Mouse (Mus musculus) intestine, postnatal 0 days (tissue): ENCODE measurements around the gene Pecam1. TPM values are rescaled to one million over a fixed set of nuclear protein-coding genes. Genes with fewer than 3 reads are reported as not detected.
"Not testable (repeated sequence)": the region's sequence is repeated elsewhere in the genome, so short reads cannot be mapped to it uniquely, and the experiment has no call there.

Experiments
- ATAC-seq: fragments of 200-750 bp; cut with Nextera tagmentation; 2 replicates; pipeline ENCODE4 v1.8.0; 2017; ENCODE audit warnings: mild to moderate bottlenecking, moderate TSS enrichment, moderate library complexity
- H3K27ac ChIP-seq: fragments of 300-500 bp; sonication (generic); 2 replicates; pipeline ENCODE4 v1.5.1; 2014; ENCODE audit warnings: mild to moderate bottlenecking, low read depth, low read length, moderate library complexity
- H3K27me3 ChIP-seq: fragments of 300-500 bp; sonication (generic); replicated peaks from 2 replicates; pipeline ENCODE4 v1.6.1; 2014; ENCODE audit warnings: low read length, mixed read lengths; ENCODE audit not compliant: control insufficient read depth, insufficient read depth
- H3K36me3 ChIP-seq: fragments of 300-500 bp; sonication (generic); 2 replicates; pipeline ENCODE4 v1.6.1; 2014; ENCODE audit warnings: mild to moderate bottlenecking, moderate library complexity; ENCODE audit not compliant: control insufficient read depth, insufficient read depth
- H3K4me1 ChIP-seq: fragments of 300-500 bp; sonication (generic); replicated peaks from 2 replicates; pipeline ENCODE4 v1.6.1; 2014; ENCODE audit warnings: antibody characterized with exemption, low read length, mixed read lengths; ENCODE audit not compliant: control insufficient read depth, insufficient read depth
- H3K4me2 ChIP-seq: fragments of 300-500 bp; sonication (generic); replicated peaks from 2 replicates; pipeline ENCODE4 v1.6.1; 2014; ENCODE audit warnings: low read depth, mild to moderate bottlenecking, moderate library complexity
- H3K4me3 ChIP-seq: fragments of 300-500 bp; sonication (generic); 2 replicates; pipeline ENCODE4 v1.5.1; 2014; ENCODE audit warnings: low read depth, low read length
- H3K9ac ChIP-seq: fragments of 300-500 bp; sonication (generic); 2 replicates; pipeline ENCODE4 v1.6.1; 2014; ENCODE audit warnings: mild to moderate bottlenecking, low read depth, low read length
- H3K9me3 ChIP-seq: fragments of 300-500 bp; sonication (generic); 2 replicates; pipeline ENCODE4 v1.6.1; 2016; ENCODE audit warnings: mixed run types; ENCODE audit not compliant: control insufficient read depth
- CTCF ChIP-seq: sonication (generic); IDR thresholded peaks from 2 replicates; pipeline ENCODE4 v1.5.1; 2016; ENCODE audit warnings: low read depth, mild to moderate bottlenecking, control low read depth, antibody characterized with exemption, moderate library complexity
- WGBS: fragments of 180-500 bp; shearing (Covaris S2); extraction: QIAGEN DNeasy Blood & Tissue Kit; methylation state at CpG from one replicate; pipeline ENCODE4 v1.1.7; 2014; 5-methylcytosine and 5-hydroxymethylcytosine counted together
- polyA plus RNA-seq: library from polyadenylated mRNA; unstranded; fragments of >200 nt; fragmentation: Nextera tagmentation; extraction: Ambion mirVana; gene quantifications from 2 replicates; pipeline ENCODE4 v1.2.1, GENCODE M21; 2015

Gene Pecam1
- polyA plus RNA-seq, 1 experiment from 2014 or later: 26.1 TPM

DNA sequence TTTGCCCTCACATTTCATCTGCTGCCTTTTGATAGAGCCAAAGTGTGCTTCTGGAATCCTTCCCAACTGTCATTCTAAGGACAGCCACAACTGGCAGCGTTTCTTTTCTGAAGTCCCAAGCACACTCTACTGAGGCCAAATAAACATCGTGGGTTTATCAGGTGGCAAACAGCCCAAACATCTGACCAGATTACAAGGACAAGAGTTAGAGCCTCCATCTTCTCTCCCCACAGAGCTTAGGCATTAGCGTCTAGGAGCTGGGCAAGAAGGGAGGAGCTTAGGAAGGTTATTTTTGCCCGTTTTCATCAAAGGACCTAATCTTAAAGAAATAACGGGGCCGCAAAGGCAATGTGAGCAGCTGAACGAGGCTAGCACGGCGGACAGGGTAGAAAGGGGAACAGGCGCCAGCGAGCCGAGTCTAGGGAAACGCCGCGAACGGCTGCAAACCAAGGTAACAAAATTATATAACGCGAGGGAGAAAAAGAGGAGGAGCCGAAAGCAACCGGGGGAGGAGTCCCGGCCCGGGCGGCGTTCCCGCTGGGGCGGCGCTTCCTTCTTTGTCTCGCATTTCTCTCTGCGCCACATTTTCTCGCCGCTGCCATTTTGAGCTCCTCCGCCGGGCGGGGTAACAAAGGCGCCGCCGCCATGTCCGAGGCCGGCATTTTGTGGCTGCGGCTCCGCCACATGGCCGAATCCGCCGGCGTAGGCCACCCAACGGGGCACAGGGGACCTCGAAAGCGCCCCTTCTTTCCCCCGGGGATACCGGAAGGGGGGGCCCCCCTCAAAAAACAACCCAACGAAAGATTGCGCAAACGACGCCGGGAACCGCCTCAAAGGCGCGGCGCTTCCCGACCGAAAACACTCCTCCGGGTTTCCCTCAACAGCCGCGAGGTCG, 37.0 kb upstream of the Pecam1 start:
- ATAC-seq: peak; percentile 32
- under 1% methylated on average over 65 of the region's 65 CpGs for WGBS
- Histone ChIP-seq H3K27me3 (no peaks in the 10 kb centered on the region), H3K27ac (peak overlapping the region; percentile 99), H3K9me3 (no peaks in the 10 kb centered on the region), H3K4me3 (peak overlapping the region; percentile 96), H3K36me3 (peaks cover 39% of the 10 kb centered on the region), H3K4me1 (no peaks in the 10 kb centered on the region), H3K4me2 (peak overlapping the region; percentile 65), H3K9ac (peak overlapping the region; percentile 99)
- no peak for TF ChIP-seq CTCF

GRCm38 (mm10) chr11:106785043-106785442, 34.6 kb upstream of the Pecam1 start:
- H3K36me3 ChIP-seq: peaks cover 48% of the 10 kb centered on the region
- no peaks in the 10 kb centered on the region for H3K27me3 ChIP-seq
- 51% methylated on average over 1 of the region's 1 CpGs for WGBS
- TF ChIP-seq CTCF: no peak
- 0 out of 2 replicates have a peak overlapping the region, but pooled peaks have one; percentile 65 for H3K4me2 ChIP-seq
- no peak overlapping the region for H3K9ac ChIP-seq
- H3K4me3 ChIP-seq: no peak overlapping the region
- H3K9me3 ChIP-seq: no peaks in the 10 kb centered on the region
- no peak for ATAC-seq
- no peaks in the 10 kb centered on the region for H3K4me1 ChIP-seq
- no peak overlapping the region for H3K27ac ChIP-seq

- peaks cover 48% of the 10 kb centered on the region for H3K36me3 ChIP-seq
Measured at GRCm38 (mm10) chr11:106784476-106784875, 34.0 kb upstream of the Pecam1 start.

GRCm38 (mm10) chr11:106782841-106783764, 32.7 kb upstream of the Pecam1 start:
- no peak for ATAC-seq
- Histone ChIP-seq H3K36me3 (peaks cover 48% of the 10 kb centered on the region), H3K9me3 (no peaks in the 10 kb centered on the region), H3K4me1 (no peaks in the 10 kb centered on the region), H3K9ac (no peak overlapping the region), H3K27me3 (no peaks in the 10 kb centered on the region), H3K4me3 (no peak overlapping the region), H3K4me2 (no peak overlapping the region), H3K27ac (0 out of 2 replicates have a peak overlapping the region, but pooled peaks have one; percentile 36)
- 68% methylated on average over 9 of the region's 9 CpGs for WGBS
- no peak for TF ChIP-seq CTCF

More at GRCm38 (mm10) chr11:106784476-106784875, 34.0 kb upstream of the Pecam1 start:
- no peak for TF ChIP-seq CTCF
- Histone ChIP-seq H3K27ac (no peak overlapping the region), H3K4me3 (no peak overlapping the region), H3K9me3 (no peaks in the 10 kb centered on the region), H3K27me3 (no peaks in the 10 kb centered on the region), H3K9ac (no peak overlapping the region), H3K4me1 (no peaks in the 10 kb centered on the region), H3K4me2 (no peak overlapping the region)
- ATAC-seq: no peak
- WGBS: 82% methylated on average over 2 of the region's 2 CpGs

DNA sequence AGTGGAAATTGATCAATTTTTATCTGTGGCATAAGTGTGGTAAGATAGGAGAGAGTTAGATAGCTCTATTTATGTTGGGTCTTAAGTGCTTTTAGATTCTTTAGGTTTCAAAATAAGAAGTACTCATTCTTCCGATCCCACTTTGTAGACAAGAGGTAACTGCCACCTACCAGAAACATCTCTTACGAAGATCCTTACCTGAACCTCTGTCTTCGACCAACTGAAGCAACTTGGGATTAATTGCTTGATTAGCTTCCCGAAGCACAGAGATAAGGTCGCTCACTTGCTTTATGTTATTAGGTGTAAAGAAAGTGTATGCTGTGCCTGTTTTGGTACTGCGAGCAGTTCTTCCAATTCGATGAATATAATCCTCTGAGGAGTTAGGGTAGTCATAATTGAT, 31.8 kb upstream of the Pecam1 start:
- H3K36me3 ChIP-seq: peaks cover 48% of the 10 kb centered on the region
- H3K4me3 ChIP-seq, H3K4me2 ChIP-seq, H3K27me3 ChIP-seq, H3K9ac ChIP-seq, H3K9me3 ChIP-seq, H3K27ac ChIP-seq, ATAC-seq, H3K4me1 ChIP-seq: not testable (repeated sequence)
- WGBS: 67% methylated on average over 7 of the region's 7 CpGs
